Mouse (Mus musculus) limb, embryonic 11.5 days (tissue): ENCODE data around the gene Pgm3. TPM values are rescaled to one million over a fixed set of nuclear protein-coding genes. Genes with fewer than 3 reads are reported as not detected.

Experiments used
- ATAC-seq: fragments of 200-750 bp; cut with Nextera tagmentation; 2 replicates; pipeline ENCODE4 v1.8.0; 2017; ENCODE audit warnings: low read depth; ENCODE audit not compliant: insufficient number of reproducible peaks, low FRiP score, low TSS enrichment
- DNase-seq: peaks from one replicate; pipeline ENCODE4 v3.0.0-alpha.2; 2015; ENCODE audit warnings: low spot score
- H3K27ac ChIP-seq: fragments of 300-500 bp; sonication (generic); replicated peaks from 2 replicates; pipeline ENCODE4 v1.5.1; 2014; ENCODE audit warnings: low read depth, mild to moderate bottlenecking, low read length
- H3K27me3 ChIP-seq: fragments of 300-500 bp; sonication (generic); 2 replicates; pipeline ENCODE4 v1.6.1; 2014; ENCODE audit warnings: mild to moderate bottlenecking, low read length, mixed read lengths; ENCODE audit not compliant: control insufficient read depth, insufficient read depth
- H3K36me3 ChIP-seq: fragments of 300-500 bp; sonication (generic); 2 replicates; pipeline ENCODE4 v1.6.1; 2014; ENCODE audit warnings: mild to moderate bottlenecking, low read length, moderate library complexity, mixed read lengths; ENCODE audit not compliant: control insufficient read depth, insufficient read depth
- H3K4me1 ChIP-seq: fragments of 300-500 bp; sonication (generic); 2 replicates; pipeline ENCODE4 v1.6.1; 2014; ENCODE audit warnings: low read length, mixed read lengths; ENCODE audit not compliant: control insufficient read depth, insufficient read depth
- H3K4me2 ChIP-seq: fragments of 300-500 bp; sonication (generic); 2 replicates; pipeline ENCODE4 v1.6.1; 2014; ENCODE audit warnings: low read depth, mild to moderate bottlenecking, moderate library complexity; ENCODE audit not compliant: severe bottlenecking
- H3K4me3 ChIP-seq: fragments of 300-500 bp; sonication (generic); 2 replicates; pipeline ENCODE4 v1.5.1; 2014; ENCODE audit warnings: low read depth, low read length
- H3K9ac ChIP-seq: fragments of 300-500 bp; sonication (generic); 2 replicates; pipeline ENCODE4 v1.6.1; 2014; ENCODE audit warnings: mild to moderate bottlenecking, low read length
- H3K9me3 ChIP-seq: fragments of 300-500 bp; sonication (generic); 2 replicates; pipeline ENCODE4 v1.6.1; 2016; ENCODE audit warnings: low read length; ENCODE audit not compliant: control insufficient read depth
- WGBS: fragments of 180-500 bp; shearing (Covaris S2); extraction: QIAGEN DNeasy Blood & Tissue Kit; methylation state at CpG from one replicate; pipeline ENCODE4 v1.1.7; 2014; 5-methylcytosine and 5-hydroxymethylcytosine counted together
- polyA plus RNA-seq: library from polyadenylated mRNA; unstranded; fragments of >200 nt; fragmentation: Nextera tagmentation; extraction: Ambion mirVana; gene quantifications from 2 replicates; pipeline ENCODE4 v1.2.1, GENCODE M21; 2014

Pgm3 gene
- polyA plus RNA-seq, 1 experiment from 2014 or later, result 31.9 TPM

DNA sequence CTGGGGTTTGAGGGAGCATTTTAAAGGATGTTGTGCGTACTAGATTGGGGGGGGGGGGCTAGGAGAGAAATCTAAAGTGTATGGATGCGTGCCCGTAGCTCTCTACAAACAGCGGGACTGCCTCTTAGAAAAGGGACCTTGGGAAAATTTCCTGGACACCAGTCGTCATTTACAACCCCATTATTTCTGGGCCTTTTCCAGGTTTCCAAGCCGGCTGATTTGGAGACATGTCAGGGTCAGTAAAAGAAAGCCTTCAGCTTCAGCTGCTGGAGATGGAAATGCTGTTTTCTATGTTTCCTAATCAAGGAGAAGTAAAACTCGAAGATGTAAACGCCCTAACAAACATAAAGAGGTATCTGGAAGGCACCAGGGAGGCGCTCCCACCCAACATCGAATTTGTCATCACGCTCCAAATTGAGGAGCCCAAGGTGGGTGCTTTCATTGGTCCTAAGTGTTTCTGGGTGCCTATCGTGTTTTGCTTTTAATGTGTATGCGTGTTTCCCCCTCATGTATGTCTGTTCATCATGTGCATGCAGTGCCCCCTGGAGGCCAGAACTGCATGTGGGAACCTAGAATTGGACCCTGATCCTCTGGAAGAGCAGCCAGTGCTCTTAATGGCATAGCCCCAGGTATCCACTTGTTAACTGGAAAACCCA, 1.1 kb upstream of the Pgm3 start:
- Histone ChIP-seq H3K9me3 (no peaks in the 10 kb centered on the region), H3K27me3 (no peaks in the 10 kb centered on the region), H3K4me1 (peaks cover 3% of the 10 kb centered on the region; the same call in 1 of the 2 replicates), H3K27ac (no peak overlapping the region), H3K4me2 (peak overlapping the region; percentile 99), H3K4me3 (peak overlapping the region; percentile 61), H3K36me3 (no peaks in the 10 kb centered on the region), H3K9ac (peak overlapping the region; percentile 39; the same call in 1 of the 2 replicates)
- ATAC-seq, result no peak
- DNase-seq, result peak; percentile 88
- 8% methylated on average over 13 of the region's 13 CpGs for WGBS

DNA sequence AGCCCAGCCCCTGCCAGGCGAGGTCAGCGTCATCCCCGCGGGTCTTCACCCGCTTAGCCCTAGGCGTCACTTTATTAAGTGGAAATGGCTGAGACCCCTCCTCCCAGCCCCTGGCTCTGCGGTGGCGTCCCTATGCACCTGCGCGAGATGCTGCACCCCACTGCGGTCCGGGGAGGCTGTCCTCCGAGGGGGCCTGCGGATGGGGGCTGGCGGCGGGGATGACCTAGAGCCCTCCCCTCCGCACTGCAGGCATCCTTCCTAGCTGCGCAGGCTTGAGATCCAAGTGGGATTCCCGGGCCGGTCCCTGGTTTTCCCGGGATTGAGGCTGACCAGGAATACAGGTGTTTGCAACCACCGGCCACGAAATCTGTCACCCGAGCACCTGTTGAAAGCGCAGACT, 554 bp upstream of the Pgm3 start:
- Histone ChIP-seq H3K4me2 (peak overlapping the region; percentile 99), H3K27ac (no peak overlapping the region), H3K9me3 (no peaks in the 10 kb centered on the region), H3K27me3 (no peaks in the 10 kb centered on the region), H3K36me3 (no peaks in the 10 kb centered on the region), H3K4me1 (peaks cover 3% of the 10 kb centered on the region; the same call in 1 of the 2 replicates), H3K9ac (peak overlapping the region; percentile 39), H3K4me3 (peak overlapping the region; percentile 61)
- 2% methylated on average over 25 of the region's 25 CpGs for WGBS
- ATAC-seq, result no peak; the same call in 1 of the 2 replicates
- no peak for DNase-seq

DNA sequence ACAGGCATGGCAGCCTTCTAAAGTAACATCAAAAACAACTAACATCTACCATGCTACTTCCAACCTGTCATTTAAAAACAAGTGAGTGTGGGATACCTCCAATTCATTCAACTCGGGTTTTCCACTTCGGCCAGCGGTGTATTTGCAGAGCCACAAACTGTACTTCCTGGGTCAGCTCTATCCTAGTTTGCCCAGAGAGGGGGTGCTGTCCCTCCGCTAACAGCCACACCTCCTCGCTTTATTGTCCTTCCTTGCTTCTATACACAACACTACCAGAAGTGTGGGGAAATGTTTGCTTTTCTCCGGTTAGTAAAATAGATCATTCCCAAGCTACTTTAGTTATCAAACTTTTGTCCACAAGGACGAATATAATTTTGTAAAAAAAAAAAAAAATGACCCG, 696 bp downstream of the Pgm3 start:
- no peak for ATAC-seq
- WGBS, result 15% methylated on average over 8 of the region's 8 CpGs
- Histone ChIP-seq H3K27me3 (no peaks in the 10 kb centered on the region), H3K4me1 (peaks cover 3% of the 10 kb centered on the region; the same call in 1 of the 2 replicates), H3K9me3 (no peaks in the 10 kb centered on the region), H3K27ac (no peak overlapping the region), H3K36me3 (no peaks in the 10 kb centered on the region), H3K4me2 (peak overlapping the region; percentile 99), H3K4me3 (peak overlapping the region; percentile 61), H3K9ac (no peak overlapping the region)
- DNase-seq, result no peak

DNA sequence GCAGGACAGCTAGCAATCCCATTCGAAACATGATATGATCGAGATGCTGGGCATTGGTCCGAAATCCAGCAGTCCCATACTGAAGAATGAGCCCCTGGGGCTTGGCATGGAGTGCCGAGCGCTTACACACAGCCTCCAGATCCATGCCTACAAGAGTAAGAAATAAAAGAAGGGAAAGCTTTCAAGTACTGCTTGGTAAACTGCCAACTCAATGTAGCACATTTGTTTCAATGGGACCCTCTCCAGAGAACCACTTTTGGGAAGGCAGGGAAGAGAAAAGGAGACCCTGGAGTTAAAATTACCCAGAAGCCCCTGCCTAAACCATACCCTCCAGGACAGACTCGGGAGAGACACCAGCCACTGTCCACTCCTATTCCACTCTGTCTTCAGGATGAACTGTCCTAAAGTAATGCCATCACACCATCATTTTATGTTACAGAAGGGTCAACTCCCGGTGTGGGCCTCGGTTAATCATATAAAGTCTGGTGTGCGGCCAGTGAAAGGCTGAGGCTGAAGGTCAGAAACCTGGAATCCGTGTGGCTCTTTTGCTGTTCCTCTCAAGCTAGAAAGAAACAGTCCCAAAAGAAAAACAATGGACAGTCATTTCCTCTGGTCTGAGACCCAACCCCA, 1.3 kb downstream of the Pgm3 start:
- Histone ChIP-seq H3K9me3 (no peaks in the 10 kb centered on the region), H3K36me3 (no peaks in the 10 kb centered on the region; the same call in 1 of the 2 replicates), H3K4me2 (peak overlapping the region; percentile 99), H3K4me1 (peaks cover 3% of the 10 kb centered on the region; the same call in 1 of the 2 replicates), H3K9ac (no peak overlapping the region), H3K27me3 (no peaks in the 10 kb centered on the region), H3K27ac (no peak overlapping the region), H3K4me3 (peak overlapping the region; percentile 61)
- ATAC-seq (no peak), DNase-seq (no peak)
- 83% methylated on average over 10 of the region's 10 CpGs for WGBS

DNA sequence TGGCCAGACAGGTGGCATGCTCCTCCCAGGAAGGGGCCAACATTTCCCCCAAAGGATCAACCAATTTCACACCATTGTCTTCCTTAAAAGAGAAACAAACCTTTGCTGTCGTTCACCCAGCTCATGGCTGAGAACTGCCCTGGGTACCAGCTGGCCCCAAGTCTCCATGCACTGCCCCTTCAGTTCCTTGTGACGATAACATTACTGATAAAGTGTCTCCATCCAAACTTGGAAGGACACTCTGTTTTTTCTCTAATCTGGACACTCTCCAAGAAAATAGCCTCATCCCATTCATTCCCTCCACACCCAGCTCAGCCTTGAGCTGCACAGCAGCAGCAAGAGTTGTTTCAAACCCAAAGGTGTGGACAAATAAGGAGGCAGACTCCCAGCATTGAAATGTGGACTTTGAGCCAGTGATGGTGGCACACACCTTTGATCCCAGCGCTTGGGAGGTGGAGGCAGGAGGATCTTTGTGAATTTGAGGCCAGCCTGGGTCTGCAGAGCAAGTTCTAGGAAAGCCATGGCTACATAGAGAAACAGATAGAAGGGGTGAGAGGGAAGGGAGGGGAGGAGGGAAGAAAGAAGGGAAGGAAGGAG, 2.2 kb downstream of the Pgm3 start:
- Histone ChIP-seq H3K9me3 (no peaks in the 10 kb centered on the region), H3K27me3 (no peaks in the 10 kb centered on the region), H3K4me1 (peaks cover 3% of the 10 kb centered on the region; the same call in 1 of the 2 replicates), H3K4me2 (no peak overlapping the region), H3K36me3 (no peaks in the 10 kb centered on the region; the same call in 1 of the 2 replicates), H3K4me3 (no peak overlapping the region), H3K9ac (no peak overlapping the region), H3K27ac (no peak overlapping the region)
- WGBS, result 82% methylated on average over 3 of the region's 3 CpGs
- DNase-seq, result no peak
- ATAC-seq, result no peak

DNA sequence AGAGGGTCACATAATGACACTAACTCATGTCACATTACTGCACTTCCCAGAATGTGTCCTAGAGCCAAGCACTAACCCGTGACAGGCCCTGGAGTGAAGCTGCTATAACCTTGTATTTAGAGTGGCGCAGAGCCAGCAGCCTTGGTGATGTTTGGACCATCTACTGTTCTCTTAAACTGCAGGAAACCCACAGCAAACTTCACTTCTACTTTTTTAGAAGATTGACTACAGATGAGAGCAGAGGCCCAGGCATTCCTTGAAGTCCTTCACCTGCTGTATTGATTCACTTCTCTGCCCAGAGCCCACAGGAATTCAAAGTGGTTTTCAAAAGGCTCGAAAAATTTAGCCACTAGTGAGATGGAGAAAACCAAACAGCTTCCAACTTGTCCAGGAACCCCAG, 11.1 kb downstream of the Pgm3 start:
- Histone ChIP-seq H3K4me1 (no peaks in the 10 kb centered on the region), H3K9me3 (no peaks in the 10 kb centered on the region), H3K36me3 (peaks cover 5% of the 10 kb centered on the region), H3K9ac (no peak overlapping the region), H3K4me3 (no peak overlapping the region), H3K27ac (no peak overlapping the region), H3K4me2 (no peak overlapping the region), H3K27me3 (no peaks in the 10 kb centered on the region)
- WGBS, result 82% methylated on average over 3 of the region's 3 CpGs
- DNase-seq (no peak), ATAC-seq (no peak)

DNA sequence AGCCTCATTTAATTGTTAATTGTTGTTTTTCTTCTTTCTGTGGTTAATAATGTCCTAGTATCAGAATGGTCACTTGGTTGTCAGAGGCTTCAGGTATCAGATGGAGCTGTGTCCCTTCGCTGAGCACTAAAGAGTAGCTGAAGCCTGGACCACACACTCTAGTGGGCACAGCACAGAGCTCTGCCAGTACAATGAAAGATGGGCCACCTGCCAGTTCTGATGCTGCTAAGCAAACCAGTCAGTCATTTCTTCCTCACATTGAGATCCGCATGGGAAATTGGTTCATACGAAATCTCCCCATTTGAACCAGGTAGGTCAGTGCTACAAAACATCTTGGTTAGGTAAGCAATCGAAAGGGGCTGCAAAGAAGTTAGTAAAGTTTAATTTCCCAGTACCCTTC, 17.0 kb downstream of the Pgm3 start:
- DNase-seq (no peak), ATAC-seq (no peak)
- H3K27me3 ChIP-seq, result no peaks in the 10 kb centered on the region
- H3K4me3 ChIP-seq, result no peak overlapping the region
- H3K4me2 ChIP-seq, result no peak overlapping the region
- H3K27ac ChIP-seq, result no peak overlapping the region
- WGBS, result 90% methylated on average over 4 of the region's 4 CpGs
- no peaks in the 10 kb centered on the region for H3K4me1 ChIP-seq
- peaks cover 11% of the 10 kb centered on the region for H3K36me3 ChIP-seq
- no peaks in the 10 kb centered on the region for H3K9me3 ChIP-seq
- no peak overlapping the region for H3K9ac ChIP-seq

DNA sequence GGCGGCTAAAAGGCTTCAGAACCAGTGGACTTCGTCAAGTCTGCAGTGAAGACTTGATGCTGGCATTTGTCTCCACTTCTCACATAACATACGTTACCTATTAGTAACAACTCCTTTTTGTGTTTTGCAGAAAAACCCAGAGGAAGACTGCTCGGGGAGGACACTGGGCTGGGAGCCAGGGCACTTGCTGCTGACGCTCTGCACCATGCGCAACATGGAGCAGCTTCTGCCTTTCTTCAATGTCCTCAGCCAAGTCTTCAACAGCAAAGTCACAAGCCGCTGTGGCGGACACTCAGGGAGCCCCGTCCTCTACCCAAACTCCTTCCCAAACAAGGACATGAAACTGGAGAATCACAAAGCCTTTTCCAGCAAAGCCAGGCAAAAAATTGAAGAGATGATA, 17.8 kb downstream of the Pgm3 start:
- 91% methylated on average over 9 of the region's 9 CpGs for WGBS
- H3K9ac ChIP-seq, result no peak overlapping the region
- no peaks in the 10 kb centered on the region for H3K4me1 ChIP-seq
- H3K4me3 ChIP-seq, result no peak overlapping the region
- no peak for ATAC-seq
- DNase-seq, result no peak
- H3K27me3 ChIP-seq, result no peaks in the 10 kb centered on the region
- no peaks in the 10 kb centered on the region for H3K9me3 ChIP-seq
- H3K27ac ChIP-seq, result no peak overlapping the region
- peaks cover 11% of the 10 kb centered on the region for H3K36me3 ChIP-seq
- H3K4me2 ChIP-seq, result no peak overlapping the region
